Mouse (Mus musculus): ENCODE results near the gene Flnc. TPM values are rescaled to one million over a fixed set of nuclear protein-coding genes. Genes with fewer than 3 reads are reported as not detected.
"Not testable (repeated sequence)": the region's sequence is repeated elsewhere in the genome, so short reads cannot be mapped to it uniquely, and the experiment has no call there.

Gene Flnc
- polyA plus RNA-seq (2014; fragmentation: Nextera tagmentation; extraction: Ambion mirVana): 39.2 and 39.7 TPM in 2 replicates

DNA sequence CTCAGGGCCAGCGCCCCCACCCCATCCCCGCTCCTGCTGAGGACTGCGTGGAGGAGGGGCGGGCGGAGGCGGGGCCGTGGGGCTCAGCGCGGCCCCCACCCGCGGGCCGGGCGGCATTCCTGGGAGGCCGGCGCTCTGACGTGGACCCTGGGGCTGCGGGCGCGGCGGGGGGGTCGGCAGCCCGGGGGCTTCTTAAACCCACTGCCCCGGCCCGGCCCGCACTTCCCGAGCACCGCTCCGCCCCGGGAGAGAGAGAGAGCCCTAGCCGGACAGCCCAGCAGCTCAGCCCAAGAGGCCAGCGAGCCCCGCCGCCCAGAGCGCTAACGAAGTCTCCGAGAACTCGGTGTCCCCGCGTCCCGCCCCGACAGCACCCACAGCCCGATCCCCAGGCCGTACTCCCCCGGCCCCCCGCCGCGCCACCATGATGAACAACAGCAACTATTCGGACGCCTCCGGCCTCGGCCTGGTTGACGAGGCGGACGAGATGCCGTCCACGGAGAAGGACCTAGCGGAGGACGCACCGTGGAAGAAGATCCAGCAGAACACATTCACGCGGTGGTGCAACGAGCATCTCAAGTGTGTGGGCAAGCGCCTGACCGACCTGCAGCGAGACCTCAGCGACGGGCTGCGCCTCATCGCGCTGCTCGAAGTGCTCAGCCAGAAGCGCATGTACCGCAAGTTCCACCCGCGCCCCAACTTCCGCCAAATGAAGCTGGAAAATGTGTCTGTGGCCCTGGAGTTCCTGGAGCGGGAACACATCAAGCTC, at the start of gene Flnc:
Flnc (plus strand) TSS at position 219 of the 766 bp plus-strand sequence.
- Histone ChIP-seq H3K9ac (ENCODE audit: low read depth, low read length) (peak within 1 kb of the TSS; percentile 83), H3K4me2 (ENCODE audit: low read depth, low read length) (peak within 1 kb of the TSS; percentile 84), H3K4me1 (ENCODE audit: control insufficient read depth, insufficient read depth, low read length) (peaks cover 34% of the 10 kb centered on the region), H3K27ac (replicated peaks; ENCODE audit: low read depth, low read length) (peak within 1 kb of the TSS; percentile 91), H3K9me3 (ENCODE audit: control insufficient read depth, low read length) (no peaks in the 10 kb centered on the region), H3K27me3 (replicated peaks; ENCODE audit: control insufficient read depth, insufficient read depth, low read length) (peaks cover 14% of the 10 kb centered on the region), H3K36me3 (ENCODE audit: control insufficient read depth, insufficient read depth, low read length) (peaks cover 5% of the 10 kb centered on the region; the same call in 1 of the 2 replicates), H3K4me3 (ENCODE audit: low read depth, low read length) (peak within 1 kb of the TSS; percentile 71)
- 1% methylated on average over 52 of the region's 77 CpGs for WGBS
- DNase-seq (ENCODE audit: low spot score) (peak; percentile 67), ATAC-seq (ENCODE audit: low read depth) (peak; percentile 9; the same call in 1 of the 2 replicates)

DNA sequence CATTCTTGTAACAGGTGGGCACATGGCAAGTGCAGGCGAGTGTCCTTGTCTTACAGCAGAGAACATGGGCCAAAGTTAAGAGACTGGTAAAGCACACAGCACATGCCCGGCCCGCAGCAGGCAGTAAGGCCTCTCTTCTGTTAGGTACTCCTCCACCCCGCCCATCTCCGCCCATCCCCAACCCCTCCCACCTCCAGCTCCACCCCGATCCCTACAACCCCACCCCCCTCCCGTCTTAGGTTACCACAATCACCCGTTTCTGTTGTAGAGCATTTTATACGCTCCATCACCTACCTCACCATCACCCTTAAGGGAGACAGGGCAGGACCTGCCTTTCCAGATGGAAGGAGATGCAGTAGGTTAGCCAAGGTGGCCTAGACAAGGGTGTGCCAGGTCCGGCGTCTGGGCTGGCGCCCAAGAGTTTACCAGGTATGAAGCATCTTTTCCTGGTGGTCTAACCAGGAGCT, 45.0 kb upstream of the Flnc start, which contains the start of gene Opn1sw:
Opn1sw (minus strand) TSS at position 417 of the 467 bp plus-strand sequence.
- Histone ChIP-seq H3K4me3 (ENCODE audit: low read depth, low read length) (peak within 1 kb of the TSS; percentile 34), H3K9ac (ENCODE audit: low read depth, low read length) (peak within 1 kb of the TSS; percentile 54), H3K27ac (replicated peaks; ENCODE audit: low read depth, low read length) (peak within 1 kb of the TSS; percentile 69), H3K9me3 (ENCODE audit: control insufficient read depth, low read length) (no peaks in the 10 kb centered on the region), H3K4me1 (ENCODE audit: control insufficient read depth, insufficient read depth, low read length) (peaks cover 13% of the 10 kb centered on the region), H3K27me3 (replicated peaks; ENCODE audit: control insufficient read depth, insufficient read depth, low read length) (peaks cover 4% of the 10 kb centered on the region), H3K36me3 (ENCODE audit: control insufficient read depth, insufficient read depth, low read length) (no peaks in the 10 kb centered on the region), H3K4me2 (ENCODE audit: low read depth, low read length) (peak within 1 kb of the TSS; percentile 49)
- ATAC-seq (ENCODE audit: low read depth) (peak; percentile 76), DNase-seq (ENCODE audit: low spot score) (peak; percentile 68)
- WGBS: 4% methylated on average over 12 of the region's 12 CpGs

DNA sequence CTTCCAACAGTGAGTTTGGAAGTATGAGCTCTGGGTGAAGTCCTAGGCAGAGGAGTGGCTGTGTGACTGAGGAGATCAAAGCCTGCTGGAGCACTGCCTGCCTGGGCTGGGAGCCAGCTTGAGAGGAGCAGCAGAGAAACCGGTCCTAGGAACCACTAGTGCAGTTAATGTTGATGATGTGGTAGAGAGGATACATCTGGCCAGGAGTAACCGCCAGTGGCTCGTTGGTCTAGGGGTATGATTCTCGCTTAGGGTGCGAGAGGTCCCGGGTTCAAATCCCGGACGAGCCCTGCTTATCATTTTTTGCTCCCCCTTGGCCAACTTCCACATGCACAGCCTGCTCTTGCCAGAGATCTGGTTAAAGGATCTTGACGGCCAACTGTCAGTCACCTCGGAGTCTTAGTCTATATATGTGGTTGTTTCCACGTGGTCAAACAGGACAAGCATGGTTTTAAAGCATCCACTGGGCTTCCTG, 44.4 kb upstream of the Flnc start:
- WGBS: 6% methylated on average over 11 of the region's 11 CpGs

DNA sequence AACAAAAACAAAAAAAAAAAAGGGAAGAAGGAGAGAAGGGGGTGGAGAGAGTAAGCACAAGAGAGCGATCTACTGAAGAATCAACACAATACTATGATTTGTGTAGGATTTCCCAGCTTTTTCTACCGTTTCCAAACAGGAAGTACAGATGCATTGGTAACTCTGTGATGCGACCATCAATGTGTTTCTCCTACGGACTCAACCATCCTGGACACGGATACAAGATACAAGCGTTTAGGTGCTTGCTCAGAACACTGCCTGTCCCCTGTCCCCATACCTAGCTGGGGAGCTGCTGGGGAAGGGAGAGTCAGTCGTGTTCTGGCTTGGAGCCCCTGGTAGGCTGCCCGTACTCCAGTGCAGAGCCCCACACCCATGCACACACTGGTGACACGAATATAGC, 43.6 kb upstream of the Flnc start:
- H3K9ac ChIP-seq (ENCODE audit: low read depth, low read length): no peak overlapping the region
- H3K4me1 ChIP-seq (ENCODE audit: control insufficient read depth, insufficient read depth, low read length): peaks cover 13% of the 10 kb centered on the region
- no peaks in the 10 kb centered on the region for H3K36me3 ChIP-seq (ENCODE audit: control insufficient read depth, insufficient read depth, low read length)
- DNase-seq (ENCODE audit: low spot score): no peak
- no peak overlapping the region for H3K4me3 ChIP-seq (ENCODE audit: low read depth, low read length)
- no peak overlapping the region for H3K4me2 ChIP-seq (ENCODE audit: low read depth, low read length)
- H3K27ac ChIP-seq (replicated peaks; ENCODE audit: low read depth, low read length): no peak overlapping the region
- no peak for ATAC-seq (ENCODE audit: low read depth)
- H3K9me3 ChIP-seq (ENCODE audit: control insufficient read depth, low read length): no peaks in the 10 kb centered on the region
- peaks cover 6% of the 10 kb centered on the region for H3K27me3 ChIP-seq (replicated peaks; ENCODE audit: control insufficient read depth, insufficient read depth, low read length)
- WGBS: 50% methylated on average over 9 of the region's 9 CpGs

More for the DNA sequence above, 44.4 kb upstream of the Flnc start:
- ATAC-seq (ENCODE audit: low read depth) (peak; percentile 97), DNase-seq (ENCODE audit: low spot score) (peak; percentile 96)
- peak overlapping the region; percentile 49 for H3K4me2 ChIP-seq (ENCODE audit: low read depth, low read length)
- H3K36me3 ChIP-seq (ENCODE audit: control insufficient read depth, insufficient read depth, low read length): no peaks in the 10 kb centered on the region
- H3K27ac ChIP-seq (replicated peaks; ENCODE audit: low read depth, low read length): peak overlapping the region; percentile 69
- H3K4me1 ChIP-seq (ENCODE audit: control insufficient read depth, insufficient read depth, low read length): peaks cover 13% of the 10 kb centered on the region
- H3K9ac ChIP-seq (ENCODE audit: low read depth, low read length): peak overlapping the region; percentile 54; the same call in 1 of the 2 replicates
- H3K27me3 ChIP-seq (replicated peaks; ENCODE audit: control insufficient read depth, insufficient read depth, low read length): peaks cover 4% of the 10 kb centered on the region
- H3K9me3 ChIP-seq (ENCODE audit: control insufficient read depth, low read length): no peaks in the 10 kb centered on the region
- H3K4me3 ChIP-seq (ENCODE audit: low read depth, low read length): peak overlapping the region; percentile 34

- H3K9me3 ChIP-seq (ENCODE audit: control insufficient read depth, low read length); H3K27ac ChIP-seq (replicated peaks; ENCODE audit: low read depth, low read length); DNase-seq (ENCODE audit: low spot score); ATAC-seq (ENCODE audit: low read depth); H3K4me2 ChIP-seq (ENCODE audit: low read depth, low read length); H3K9ac ChIP-seq (ENCODE audit: low read depth, low read length); H3K4me3 ChIP-seq (ENCODE audit: low read depth, low read length); H3K36me3 ChIP-seq (ENCODE audit: control insufficient read depth, insufficient read depth, low read length): not testable (repeated sequence)
- 72% methylated on average over 1 of the region's 1 CpGs for WGBS
- H3K4me1 ChIP-seq (ENCODE audit: control insufficient read depth, insufficient read depth, low read length): peaks cover 15% of the 10 kb centered on the region
- peaks cover 17% of the 10 kb centered on the region for H3K27me3 ChIP-seq (replicated peaks; ENCODE audit: control insufficient read depth, insufficient read depth, low read length)
These were observed 42.6 kb upstream of the Flnc start for GRCm38 (mm10) chr6:29390500-29390899.

- not testable (repeated sequence) for ATAC-seq (ENCODE audit: low read depth); H3K9ac ChIP-seq (ENCODE audit: low read depth, low read length); H3K9me3 ChIP-seq (ENCODE audit: control insufficient read depth, low read length); H3K27ac ChIP-seq (replicated peaks; ENCODE audit: low read depth, low read length); H3K4me2 ChIP-seq (ENCODE audit: low read depth, low read length); H3K4me3 ChIP-seq (ENCODE audit: low read depth, low read length); DNase-seq (ENCODE audit: low spot score); H3K36me3 ChIP-seq (ENCODE audit: control insufficient read depth, insufficient read depth, low read length)
- Histone ChIP-seq H3K27me3 (replicated peaks; ENCODE audit: control insufficient read depth, insufficient read depth, low read length) (peaks cover 20% of the 10 kb centered on the region), H3K4me1 (ENCODE audit: control insufficient read depth, insufficient read depth, low read length) (peaks cover 20% of the 10 kb centered on the region)
- 69% methylated on average over 8 of the region's 8 CpGs for WGBS
These were observed 41.8 kb upstream of the Flnc start for GRCm38 (mm10) chr6:29391241-29391640.

DNA sequence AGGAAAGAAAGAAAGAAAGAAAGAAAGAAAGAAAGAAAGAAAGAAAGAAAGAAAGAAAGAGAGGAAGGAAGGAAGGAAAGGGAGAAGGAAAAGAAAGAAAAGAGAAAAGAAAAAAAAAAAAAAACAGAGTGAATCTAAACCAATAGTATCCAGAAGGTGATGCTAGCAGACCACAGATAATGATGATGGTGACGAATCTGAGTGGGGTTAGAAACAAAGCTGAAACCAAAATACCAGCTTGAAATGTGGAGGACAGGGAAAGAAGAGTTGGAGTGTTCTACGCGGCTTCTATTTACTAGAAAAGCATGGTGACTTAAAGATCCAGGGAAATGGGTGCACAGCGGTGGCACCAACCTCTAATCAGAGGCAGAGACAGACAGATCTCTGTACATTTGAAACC, 41.3 kb upstream of the Flnc start:
- Histone ChIP-seq H3K4me2 (ENCODE audit: low read depth, low read length) (no peak overlapping the region), H3K4me1 (ENCODE audit: control insufficient read depth, insufficient read depth, low read length) (peaks cover 20% of the 10 kb centered on the region), H3K36me3 (ENCODE audit: control insufficient read depth, insufficient read depth, low read length) (no peaks in the 10 kb centered on the region), H3K9me3 (ENCODE audit: control insufficient read depth, low read length) (no peaks in the 10 kb centered on the region), H3K4me3 (ENCODE audit: low read depth, low read length) (no peak overlapping the region), H3K27me3 (replicated peaks; ENCODE audit: control insufficient read depth, insufficient read depth, low read length) (peaks cover 20% of the 10 kb centered on the region), H3K9ac (ENCODE audit: low read depth, low read length) (no peak overlapping the region), H3K27ac (replicated peaks; ENCODE audit: low read depth, low read length) (no peak overlapping the region)
- 57% methylated on average over 4 of the region's 4 CpGs for WGBS
- no peak for DNase-seq (ENCODE audit: low spot score)
- ATAC-seq (ENCODE audit: low read depth): no peak

DNA sequence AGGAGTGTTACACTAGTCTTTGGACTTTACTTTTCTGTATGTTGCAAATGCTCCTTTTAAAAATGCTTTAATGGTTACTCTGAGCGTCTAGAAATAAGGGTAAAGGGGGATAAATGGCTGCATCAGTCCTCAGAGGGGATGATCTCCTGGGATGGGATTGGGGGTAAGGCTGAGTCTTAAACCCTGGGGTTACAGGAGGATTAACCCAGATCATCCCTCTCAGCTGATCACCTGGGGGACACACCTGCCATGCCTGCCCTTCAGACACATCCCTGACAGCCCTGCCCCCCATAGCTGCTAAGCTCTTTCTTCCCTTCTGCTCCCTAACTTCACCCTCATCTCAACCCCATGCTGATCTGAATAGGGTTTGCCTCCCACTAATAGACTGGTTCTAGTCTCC, 38.8 kb upstream of the Flnc start:
- H3K4me1 ChIP-seq (ENCODE audit: control insufficient read depth, insufficient read depth, low read length): peaks cover 11% of the 10 kb centered on the region
- DNase-seq (ENCODE audit: low spot score) (no peak), ATAC-seq (ENCODE audit: low read depth) (no peak)
- WGBS: 44% methylated on average over 1 of the region's 1 CpGs
- H3K9me3 ChIP-seq (ENCODE audit: control insufficient read depth, low read length): no peaks in the 10 kb centered on the region
- no peak overlapping the region for H3K9ac ChIP-seq (ENCODE audit: low read depth, low read length)
- H3K36me3 ChIP-seq (ENCODE audit: control insufficient read depth, insufficient read depth, low read length): no peaks in the 10 kb centered on the region; the same call in 1 of the 2 replicates
- H3K27ac ChIP-seq (replicated peaks; ENCODE audit: low read depth, low read length): no peak overlapping the region
- peaks cover 20% of the 10 kb centered on the region for H3K27me3 ChIP-seq (replicated peaks; ENCODE audit: control insufficient read depth, insufficient read depth, low read length)
- H3K4me2 ChIP-seq (ENCODE audit: low read depth, low read length): no peak overlapping the region
- no peak overlapping the region for H3K4me3 ChIP-seq (ENCODE audit: low read depth, low read length)
